ENCODE assay signal across 26 mouse cellular contexts in the genomic region with DNA sequence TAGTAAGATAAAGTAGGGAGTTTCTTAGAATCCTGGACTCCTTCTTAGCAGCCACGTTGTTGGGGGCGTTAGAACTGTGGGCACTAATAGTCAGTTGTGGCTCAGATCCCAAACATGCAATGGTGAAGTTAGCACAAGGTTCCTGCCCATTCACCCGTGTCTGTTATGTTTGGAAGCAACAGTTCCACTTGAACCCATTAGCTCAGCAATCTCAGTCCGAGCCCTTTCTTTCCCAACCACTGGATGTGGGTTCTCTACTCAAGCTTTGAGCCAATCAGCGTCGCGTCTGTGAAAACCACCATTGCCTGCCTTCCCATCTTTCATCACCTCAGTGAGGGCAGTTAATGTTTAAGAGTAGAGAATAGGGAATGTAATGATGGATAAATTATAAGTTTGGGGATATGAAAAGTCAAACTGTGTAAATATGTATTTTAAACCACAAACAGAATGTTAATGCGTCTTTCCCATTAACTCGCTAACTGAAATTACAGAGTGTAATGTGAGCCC.
A peak's percentile ranks its signal among the peaks of the same experiment; 100 is the strongest.
DNase-seq lines count a peak whose midpoint lies in the region; ATAC-seq lines count a peak whose summit lies in the region.
"Had no signal": no experiment of that assay in that cellular context is flagged by ENCODE, and none has a peak within 500 bp of the region (broad histone marks: within the 10 kb centered on the region; RNA-seq: fewer than 3 reads in every experiment).

No protein-coding gene starts in this region.

- no peaks in the 10 kb centered on the region for H3K9me3 ChIP-seq in kidney, embryonic 15.5 days (replicated peaks)
- no peaks in the 10 kb centered on the region for H3K9me3 ChIP-seq in midbrain, embryonic 11.5 days (ENCODE audit: control insufficient read depth, low read length)
- no peaks in the 10 kb centered on the region for H3K9me3 ChIP-seq in midbrain, embryonic 14.5 days (ENCODE audit: control insufficient read depth, low read length)
- no peaks in the 10 kb centered on the region for H3K9me3 ChIP-seq in forebrain, embryonic 11.5 days (ENCODE audit: control insufficient read depth, low read length)
- H3K9me3 ChIP-seq in limb, embryonic 10.5 days (replicated peaks), result no peaks in the 10 kb centered on the region
- H3K9me3 ChIP-seq: forebrain, embryonic 12.5 days; heart, embryonic 10.5 days; heart, embryonic 15.5 days; limb, embryonic 12.5 days; midbrain, embryonic 12.5 days; neural tube, embryonic 15.5 days had no signal

- H3K4me2 ChIP-seq in kidney, embryonic 15.5 days, result no peak overlapping the region
- no peak overlapping the region for H3K4me2 ChIP-seq in midbrain, embryonic 11.5 days
- no peak overlapping the region for H3K4me2 ChIP-seq in midbrain, embryonic 14.5 days (ENCODE audit: low read length)
- H3K4me2 ChIP-seq in forebrain, embryonic 11.5 days (ENCODE audit: low read depth, low read length, severe bottlenecking), result no peak overlapping the region
- H3K4me2 ChIP-seq: forebrain, embryonic 12.5 days; heart, embryonic 15.5 days; limb, embryonic 12.5 days; liver, embryonic 11.5 days; midbrain, embryonic 12.5 days; neural tube, embryonic 15.5 days had no signal

- H3K36me3 ChIP-seq in kidney, embryonic 15.5 days, result no peaks in the 10 kb centered on the region
- H3K36me3 ChIP-seq in midbrain, embryonic 11.5 days (ENCODE audit: control insufficient read depth, insufficient read depth, low read length), result no peaks in the 10 kb centered on the region
- H3K36me3 ChIP-seq in midbrain, embryonic 14.5 days (ENCODE audit: control insufficient read depth, insufficient read depth, low read length), result no peaks in the 10 kb centered on the region
- no peaks in the 10 kb centered on the region for H3K36me3 ChIP-seq in forebrain, embryonic 11.5 days (ENCODE audit: control insufficient read depth, insufficient read depth, low read length)
- H3K36me3 ChIP-seq in limb, embryonic 10.5 days, result no peaks in the 10 kb centered on the region
- H3K36me3 ChIP-seq: forebrain, embryonic 12.5 days; heart, embryonic 10.5 days; heart, embryonic 15.5 days; limb, embryonic 12.5 days; midbrain, embryonic 12.5 days; neural tube, embryonic 15.5 days had no signal

- H3K4me3 ChIP-seq in kidney, embryonic 15.5 days (replicated peaks), result no peak overlapping the region
- H3K4me3 ChIP-seq in midbrain, embryonic 11.5 days (ENCODE audit: low read depth, low read length), result no peak overlapping the region
- no peak overlapping the region for H3K4me3 ChIP-seq in midbrain, embryonic 14.5 days (replicated peaks; ENCODE audit: low read depth, low read length)
- no peak overlapping the region for H3K4me3 ChIP-seq in forebrain, embryonic 11.5 days (ENCODE audit: low read depth, low read length)
- no peak overlapping the region for H3K4me3 ChIP-seq in limb, embryonic 10.5 days
- H3K4me3 ChIP-seq: forebrain, embryonic 12.5 days; heart, embryonic 10.5 days; heart, embryonic 15.5 days; limb, embryonic 12.5 days; midbrain, embryonic 12.5 days; neural tube, embryonic 15.5 days had no signal

- H3K27me3 ChIP-seq in kidney, embryonic 15.5 days, result no peaks in the 10 kb centered on the region
- no peaks in the 10 kb centered on the region for H3K27me3 ChIP-seq in midbrain, embryonic 11.5 days (ENCODE audit: control insufficient read depth, insufficient read depth, low read length)
- H3K27me3 ChIP-seq in midbrain, embryonic 14.5 days (ENCODE audit: control insufficient read depth, insufficient read depth, low read length), result no peaks in the 10 kb centered on the region
- no peaks in the 10 kb centered on the region for H3K27me3 ChIP-seq in forebrain, embryonic 11.5 days (ENCODE audit: control insufficient read depth, insufficient read depth, low read length)
- H3K27me3 ChIP-seq in limb, embryonic 10.5 days (ENCODE audit: low read depth, poor library complexity, severe bottlenecking), result peaks cover 13% of the 10 kb centered on the region
- H3K27me3 ChIP-seq: forebrain, embryonic 12.5 days; heart, embryonic 15.5 days; limb, embryonic 12.5 days; midbrain, embryonic 12.5 days; neural tube, embryonic 15.5 days had no signal

- H3K9ac ChIP-seq in kidney, embryonic 15.5 days, result no peak overlapping the region
- H3K9ac ChIP-seq in midbrain, embryonic 11.5 days (ENCODE audit: low read length), result no peak overlapping the region
- no peak overlapping the region for H3K9ac ChIP-seq in midbrain, embryonic 14.5 days (replicated peaks; ENCODE audit: low read length)
- H3K9ac ChIP-seq in forebrain, embryonic 11.5 days (ENCODE audit: low read length), result no peak overlapping the region
- H3K9ac ChIP-seq: forebrain, embryonic 12.5 days; forebrain, postnatal 0 days; heart, embryonic 15.5 days; limb, embryonic 12.5 days; liver, postnatal 0 days; midbrain, embryonic 12.5 days; neural tube, embryonic 15.5 days had no signal

- peak; percentile 91 for DNase-seq in kidney, adult 11 months
- DNase-seq in midbrain, embryonic 11.5 days (ENCODE audit: low spot score, missing footprints), result peak; percentile 17
- DNase-seq in midbrain, embryonic 14.5 days, result no peak
- DNase-seq in kidney, postnatal 10 days, result peak; percentile 35
- DNase-seq in forebrain, embryonic 11.5 days (ENCODE audit: low spot score), result no peak
- DNase-seq in layer of hippocampus, adult 8-10 months (ENCODE audit: low spot score in 2 of 2), result no peak
- no peak for DNase-seq in limb, embryonic 10.5 days (ENCODE audit: low spot score)
- DNase-seq: adrenal gland, postnatal 36 days; cerebellum, adult 2 months; cerebellum, postnatal 14 days; forebrain, postnatal 0 days; gastrocnemius, postnatal 10 days; liver, postnatal 0 days; lung, postnatal 36 days; right cerebral cortex, postnatal 25 days; spleen, adult 18-20 months; thymus, postnatal 14 days had no signal

- H3K27ac ChIP-seq in kidney, embryonic 15.5 days, result no peak overlapping the region
- no peak overlapping the region for H3K27ac ChIP-seq in midbrain, embryonic 11.5 days (ENCODE audit: low read depth, low read length)
- H3K27ac ChIP-seq in midbrain, embryonic 14.5 days (replicated peaks; ENCODE audit: low read depth, low read length), result no peak overlapping the region
- H3K27ac ChIP-seq in forebrain, embryonic 11.5 days (ENCODE audit: low read depth, low read length), result no peak overlapping the region
- no peak overlapping the region for H3K27ac ChIP-seq in limb, embryonic 10.5 days
- H3K27ac ChIP-seq: forebrain, embryonic 12.5 days; heart, embryonic 10.5 days; heart, embryonic 15.5 days; limb, embryonic 12.5 days; midbrain, embryonic 12.5 days; neural tube, embryonic 15.5 days had no signal

- WGBS in kidney, embryonic 15.5 days, result 78% methylated on average over 9 of the region's 9 CpGs
- WGBS in midbrain, embryonic 11.5 days, result 94% methylated on average over 9 of the region's 9 CpGs
- 93% methylated on average over 9 of the region's 9 CpGs for WGBS in midbrain, embryonic 14.5 days
- WGBS in forebrain, embryonic 11.5 days, result 90% methylated on average over 9 of the region's 9 CpGs
- WGBS in limb, embryonic 10.5 days, result 93% methylated on average over 9 of the region's 9 CpGs

- ATAC-seq in kidney, embryonic 15.5 days (replicated peaks; ENCODE audit: low FRiP score), result no peak
- no peak for ATAC-seq in midbrain, embryonic 11.5 days (ENCODE audit: low FRiP score)
- no peak for ATAC-seq in midbrain, embryonic 14.5 days (ENCODE audit: low FRiP score, low TSS enrichment)
- ATAC-seq in forebrain, embryonic 11.5 days (replicated peaks; ENCODE audit: low FRiP score), result no peak
- ATAC-seq: forebrain, postnatal 0 days; hindbrain, embryonic 16.5 days; liver, postnatal 0 days had no signal

- peaks cover 10% of the 10 kb centered on the region for H3K4me1 ChIP-seq in kidney, embryonic 15.5 days
- no peaks in the 10 kb centered on the region for H3K4me1 ChIP-seq in midbrain, embryonic 11.5 days (ENCODE audit: control insufficient read depth, insufficient read depth, low read length)
- H3K4me1 ChIP-seq in midbrain, embryonic 14.5 days (ENCODE audit: control insufficient read depth, insufficient read depth, low read length), result no peaks in the 10 kb centered on the region
- H3K4me1 ChIP-seq in forebrain, embryonic 11.5 days (replicated peaks; ENCODE audit: control insufficient read depth, insufficient read depth, low read length), result no peaks in the 10 kb centered on the region
- H3K4me1 ChIP-seq in limb, embryonic 10.5 days, result peaks cover 4% of the 10 kb centered on the region; the same call in 1 of the 2 replicates
- H3K4me1 ChIP-seq: forebrain, embryonic 12.5 days; heart, embryonic 10.5 days; heart, embryonic 15.5 days; midbrain, embryonic 12.5 days; neural tube, embryonic 15.5 days had no signal

Comparison
In these comparisons a context has a peak if more than half of its experiments do, and no peak if none do; other contexts are left out.
1. DNase-seq: peak in kidney, adult 11 months (single experiment), midbrain, embryonic 11.5 days (single experiment) and kidney, postnatal 10 days (single experiment); none in midbrain, embryonic 14.5 days (single experiment), forebrain, embryonic 11.5 days (single experiment), layer of hippocampus, adult 8-10 months (0 of 2) and limb, embryonic 10.5 days (single experiment).